ENCODE assay signal across 16 mouse cellular contexts in the genomic region with DNA sequence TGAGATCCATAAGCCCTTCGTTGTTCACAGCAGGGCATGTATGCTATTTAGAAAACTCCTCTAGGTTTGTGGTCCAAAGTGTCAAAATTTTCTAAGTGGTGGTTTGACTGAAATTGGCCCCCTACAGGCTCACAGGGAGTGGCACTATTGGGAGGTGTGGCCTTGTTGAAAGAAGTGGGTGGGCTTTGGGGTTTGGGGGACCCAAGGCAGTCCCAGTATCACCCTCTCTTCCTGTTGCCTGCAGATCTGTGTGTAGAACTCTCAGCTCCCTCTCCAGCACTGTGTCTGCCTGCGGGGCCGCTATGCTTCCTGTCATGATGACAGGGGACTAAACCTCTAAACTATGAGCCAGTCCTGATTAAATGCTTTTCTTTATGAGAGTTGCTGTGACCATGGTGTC.
DNase-seq lines count a peak whose midpoint lies in the region; ATAC-seq lines count a peak whose summit lies in the region.
"Had no signal": no experiment of that assay in that cellular context is flagged by ENCODE, and none has a peak within 500 bp of the region (broad histone marks: within the 10 kb centered on the region; RNA-seq: fewer than 3 reads in every experiment).

No protein-coding gene starts in this region.

- H3K4me1 ChIP-seq in heart, embryonic 15.5 days (replicated peaks), result peaks cover 52% of the 10 kb centered on the region

- ATAC-seq in heart, embryonic 15.5 days (replicated peaks; ENCODE audit: insufficient number of reproducible peaks, insufficient read depth, low FRiP score, low read depth), result no peak
- ATAC-seq: CD4-positive, CD25-positive, alpha-beta regulatory T cell, adult 4 months had no signal

- no peaks in the 10 kb centered on the region for H3K27me3 ChIP-seq in heart, embryonic 15.5 days
- H3K27me3 ChIP-seq: embryonic facial prominence, embryonic 15.5 days; kidney, embryonic 15.5 days; limb, embryonic 13.5 days; lung, embryonic 15.5 days; neural tube, embryonic 12.5 days had no signal

- H3K4me3 ChIP-seq in heart, embryonic 15.5 days, result no peak overlapping the region
- H3K4me3 ChIP-seq: embryonic facial prominence, embryonic 15.5 days; kidney, embryonic 15.5 days; limb, embryonic 13.5 days; lung, embryonic 15.5 days; neural tube, embryonic 12.5 days had no signal

- H3K9ac ChIP-seq in heart, embryonic 15.5 days, result 0 out of 2 replicates have a peak overlapping the region, but pooled peaks have one; percentile 17
- H3K9ac ChIP-seq: embryonic facial prominence, embryonic 15.5 days; kidney, embryonic 15.5 days; limb, embryonic 13.5 days; lung, embryonic 15.5 days; neural tube, embryonic 12.5 days had no signal

- no peaks in the 10 kb centered on the region for H3K36me3 ChIP-seq in heart, embryonic 15.5 days
- H3K36me3 ChIP-seq: embryonic facial prominence, embryonic 15.5 days; kidney, embryonic 15.5 days; limb, embryonic 13.5 days; lung, embryonic 15.5 days; neural tube, embryonic 12.5 days had no signal

- WGBS in heart, embryonic 15.5 days, result 37% methylated on average over 3 of the region's 3 CpGs

- DNase-seq in heart, postnatal 4 days, result no peak
- peak; percentile 41 for DNase-seq in 416B (ENCODE audit: low read depth)
- DNase-seq in T-cell, adult 2 months (ENCODE audit: low spot score), result peak; percentile 19
- DNase-seq in thymus, postnatal 0 days (ENCODE audit: low spot score), result peak; percentile 86
- DNase-seq in kidney, adult 18-20 months, result no peak
- no peak for DNase-seq in c-Kit-positive CD71-positive TER-119-positive erythroid progenitor cells, embryonic 14.5 days (ENCODE audit: low spot score)
- DNase-seq: adrenal gland, postnatal 10 days; cerebellum, adult 8-10 months; right cerebral cortex, postnatal 25 days had no signal

- no peak overlapping the region for H3K4me2 ChIP-seq in heart, embryonic 15.5 days
- H3K4me2 ChIP-seq: embryonic facial prominence, embryonic 15.5 days; kidney, embryonic 15.5 days; limb, embryonic 13.5 days; lung, embryonic 15.5 days; neural tube, embryonic 12.5 days had no signal

- H3K9me3 ChIP-seq in heart, embryonic 15.5 days (replicated peaks), result no peaks in the 10 kb centered on the region
- H3K9me3 ChIP-seq: embryonic facial prominence, embryonic 15.5 days; kidney, embryonic 15.5 days; limb, embryonic 13.5 days; lung, embryonic 15.5 days; neural tube, embryonic 12.5 days had no signal

- H3K27ac ChIP-seq in heart, embryonic 15.5 days, result peak overlapping the region; percentile 83
- H3K27ac ChIP-seq: embryonic facial prominence, embryonic 15.5 days; kidney, embryonic 15.5 days; limb, embryonic 13.5 days; lung, embryonic 15.5 days; neural tube, embryonic 12.5 days had no signal

Comparison
In these comparisons a context has a peak if more than half of its experiments do, and no peak if none do; other contexts are left out.
1. DNase-seq: peak in 416B (single experiment), T-cell, adult 2 months (single experiment) and thymus, postnatal 0 days (single experiment); none in heart, postnatal 4 days (single experiment), kidney, adult 18-20 months (single experiment) and c-Kit-positive CD71-positive TER-119-positive erythroid progenitor cells, embryonic 14.5 days (single experiment).